In the genomic region with DNA sequence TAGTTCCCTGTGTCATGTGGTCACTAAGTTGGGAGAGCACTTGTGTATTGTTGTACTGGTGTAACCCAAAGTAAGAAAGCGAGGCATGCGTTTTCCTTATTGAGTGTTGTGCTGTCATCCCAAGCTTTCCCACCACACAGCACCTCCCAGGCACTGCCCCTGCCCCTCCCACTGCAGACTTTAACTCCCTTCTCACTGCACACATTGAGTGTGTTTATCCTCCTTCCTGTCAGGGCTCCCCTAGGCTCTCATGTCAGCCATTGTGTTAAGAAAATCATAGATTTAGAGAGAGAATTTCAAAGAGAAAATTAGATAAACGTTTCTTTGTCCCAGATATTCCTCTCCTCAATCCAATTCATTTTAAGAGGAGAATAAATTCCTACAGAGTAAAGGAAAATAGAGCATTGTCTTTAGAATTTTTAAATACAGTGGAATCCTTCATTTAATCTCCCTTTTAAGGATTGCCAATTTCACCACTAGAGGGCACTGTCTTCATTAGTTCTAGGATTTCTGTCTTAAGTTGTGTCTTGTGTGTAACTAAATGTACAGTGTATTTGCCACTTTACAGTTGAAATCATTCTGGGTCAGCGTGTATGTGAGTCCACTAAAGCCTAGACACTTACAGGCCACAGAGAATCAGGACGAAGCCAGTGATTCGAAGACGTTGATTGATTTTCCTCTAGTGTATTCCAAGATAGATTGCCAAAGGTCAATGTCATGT, we compare ENCODE assay signal across 10 mouse cellular contexts. TPM values are rescaled to one million over a fixed set of nuclear protein-coding genes. Genes with fewer than 3 reads are reported as not detected.
DNase-seq lines count a peak whose midpoint lies in the region; ATAC-seq lines count a peak whose summit lies in the region.
"Had no signal": no experiment of that assay in that cellular context is flagged by ENCODE, and none has a peak within 500 bp of the region (broad histone marks: within the 10 kb centered on the region; RNA-seq: fewer than 3 reads in every experiment).

No protein-coding gene starts in this region.

- DNase-seq in frontal cortex, postnatal 10 days (ENCODE audit: low spot score in 2 of 2): no peak
- peak; percentile 93 for DNase-seq in midbrain, embryonic 11.5 days (ENCODE audit: low spot score, missing footprints)
- DNase-seq in lung, postnatal 14 days: peak; percentile 50
- no peak for DNase-seq in urinary bladder, postnatal 36 days (ENCODE audit: low spot score in 2 of 2)
- DNase-seq in forebrain, embryonic 10.5 days (ENCODE audit: extremely low spot score, low spot score): no peak

- ATAC-seq in frontal cortex, adult (ENCODE audit: low TSS enrichment): peak; percentile 47; the same call in 1 of the 2 replicates
- no peak for ATAC-seq in midbrain, embryonic 11.5 days (ENCODE audit: low FRiP score)
- no peak for ATAC-seq in midbrain, embryonic 16.5 days
- peak; percentile 50; the same call in 1 of the 2 replicates for ATAC-seq in common myeloid progenitor, adult 5-6 weeks (replicated peaks; ENCODE audit: low read depth, poor library complexity, severe bottlenecking)

- no peak overlapping the region for H3K4me3 ChIP-seq in midbrain, embryonic 11.5 days (ENCODE audit: low read depth, low read length)
- no peak overlapping the region for H3K4me3 ChIP-seq in midbrain, embryonic 16.5 days (ENCODE audit: low read depth, low read length)
- no peak overlapping the region for H3K4me3 ChIP-seq in forebrain, embryonic 10.5 days
- H3K4me3 ChIP-seq: neural tube, embryonic 12.5 days had no signal

- H3K4me2 ChIP-seq in midbrain, embryonic 11.5 days: no peak overlapping the region
- H3K4me2 ChIP-seq in midbrain, embryonic 16.5 days (ENCODE audit: low read length): no peak overlapping the region
- H3K4me2 ChIP-seq: neural tube, embryonic 12.5 days had no signal

- no peaks in the 10 kb centered on the region for H3K36me3 ChIP-seq in midbrain, embryonic 11.5 days (ENCODE audit: control insufficient read depth, insufficient read depth, low read length)
- H3K36me3 ChIP-seq in midbrain, embryonic 16.5 days (ENCODE audit: control insufficient read depth, insufficient read depth, low read length): no peaks in the 10 kb centered on the region
- H3K36me3 ChIP-seq in forebrain, embryonic 10.5 days (replicated peaks): no peaks in the 10 kb centered on the region
- H3K36me3 ChIP-seq: neural tube, embryonic 12.5 days had no signal

- H3K4me1 ChIP-seq in midbrain, embryonic 11.5 days (ENCODE audit: control insufficient read depth, insufficient read depth, low read length): no peaks in the 10 kb centered on the region
- H3K4me1 ChIP-seq in midbrain, embryonic 16.5 days (ENCODE audit: control insufficient read depth, insufficient read depth, low read length): no peaks in the 10 kb centered on the region
- H3K4me1 ChIP-seq in forebrain, embryonic 10.5 days: no peaks in the 10 kb centered on the region
- H3K4me1 ChIP-seq: neural tube, embryonic 12.5 days had no signal

- no peak overlapping the region for H3K27ac ChIP-seq in midbrain, embryonic 11.5 days (ENCODE audit: low read depth, low read length)
- H3K27ac ChIP-seq in midbrain, embryonic 16.5 days (ENCODE audit: low read length): no peak overlapping the region
- no peak overlapping the region for H3K27ac ChIP-seq in forebrain, embryonic 10.5 days
- H3K27ac ChIP-seq: neural tube, embryonic 12.5 days had no signal

- no peaks in the 10 kb centered on the region for H3K27me3 ChIP-seq in midbrain, embryonic 11.5 days (ENCODE audit: control insufficient read depth, insufficient read depth, low read length)
- H3K27me3 ChIP-seq in midbrain, embryonic 16.5 days (ENCODE audit: control insufficient read depth, insufficient read depth, low read depth, low read length): no peaks in the 10 kb centered on the region
- H3K27me3 ChIP-seq in forebrain, embryonic 10.5 days (ENCODE audit: poor library complexity, severe bottlenecking): no peaks in the 10 kb centered on the region
- H3K27me3 ChIP-seq: neural tube, embryonic 12.5 days had no signal

- H3K9me3 ChIP-seq in midbrain, embryonic 11.5 days (ENCODE audit: control insufficient read depth, low read length): no peaks in the 10 kb centered on the region
- H3K9me3 ChIP-seq in midbrain, embryonic 16.5 days (replicated peaks; ENCODE audit: control insufficient read depth, low read length, poor library complexity, severe bottlenecking): no peaks in the 10 kb centered on the region
- H3K9me3 ChIP-seq in forebrain, embryonic 10.5 days: no peaks in the 10 kb centered on the region
- H3K9me3 ChIP-seq: neural tube, embryonic 12.5 days had no signal

- WGBS in midbrain, embryonic 11.5 days: 58% methylated on average over 7 of the region's 7 CpGs
- 56% methylated on average over 7 of the region's 7 CpGs for WGBS in midbrain, embryonic 16.5 days
- WGBS in forebrain, embryonic 10.5 days: 58% methylated on average over 7 of the region's 7 CpGs

- H3K9ac ChIP-seq in midbrain, embryonic 11.5 days (ENCODE audit: low read length): no peak overlapping the region
- H3K9ac ChIP-seq in midbrain, embryonic 16.5 days (ENCODE audit: low read depth, low read length): no peak overlapping the region
- H3K9ac ChIP-seq: neural tube, embryonic 12.5 days had no signal

RNA-seq across cellular contexts. Expression of a gene that starts 16.7 kb away (rescaled TPM):
- 4.6 and 5.4 TPM in 2 replicates for polyA plus RNA-seq in midbrain, embryonic 11.5 days (2014; fragmentation: Nextera tagmentation; extraction: Ambion mirVana)
- polyA plus RNA-seq in midbrain, embryonic 16.5 days (2015; fragmentation: Nextera tagmentation; extraction: Ambion mirVana): 4.2 and 4.9 TPM in 2 replicates
- 1.4 and 3.6 TPM in 2 replicates for total RNA-seq in common myeloid progenitor, adult 5-6 weeks (2017)
- polyA plus RNA-seq in forebrain, embryonic 10.5 days (2016; fragmentation: Nextera tagmentation; extraction: Ambion mirVana): 5.0 and 7.0 TPM in 2 replicates

RNA-seq across cellular contexts. Expression of a gene that starts 20.0 kb away (rescaled TPM):
- polyA plus RNA-seq in midbrain, embryonic 11.5 days (2014; fragmentation: Nextera tagmentation; extraction: Ambion mirVana): 0.58 and 0.78 TPM in 2 replicates
- 2.6 and 3.6 TPM in 2 replicates for polyA plus RNA-seq in midbrain, embryonic 16.5 days (2015; fragmentation: Nextera tagmentation; extraction: Ambion mirVana)
- 0.63 and 2.7 TPM in 2 replicates for total RNA-seq in common myeloid progenitor, adult 5-6 weeks (2017)
- polyA plus RNA-seq in forebrain, embryonic 10.5 days (2016; fragmentation: Nextera tagmentation; extraction: Ambion mirVana): 1.7 TPM in 2 replicates
- total RNA-seq: heart, postnatal 36 days had no signal

RNA-seq across cellular contexts. Expression of a gene that starts 26.2 kb away (rescaled TPM):
- polyA plus RNA-seq in midbrain, embryonic 11.5 days (2014; fragmentation: Nextera tagmentation; extraction: Ambion mirVana): 4.6 and 5.2 TPM in 2 replicates
- 33.5 and 34.3 TPM in 2 replicates for polyA plus RNA-seq in midbrain, embryonic 16.5 days (2015; fragmentation: Nextera tagmentation; extraction: Ambion mirVana)
- 13.0 and 13.6 TPM in 2 replicates for total RNA-seq in common myeloid progenitor, adult 5-6 weeks (2017)
- polyA plus RNA-seq in forebrain, embryonic 10.5 days (2016; fragmentation: Nextera tagmentation; extraction: Ambion mirVana): 7.7 and 11.1 TPM in 2 replicates

RNA-seq across cellular contexts. Expression of a gene that starts 40.2 kb away (rescaled TPM):
- polyA plus RNA-seq in midbrain, embryonic 11.5 days (2014; fragmentation: Nextera tagmentation; extraction: Ambion mirVana): 176 and 179 TPM in 2 replicates
- polyA plus RNA-seq in midbrain, embryonic 16.5 days (2015; fragmentation: Nextera tagmentation; extraction: Ambion mirVana): 122 and 130 TPM in 2 replicates
- total RNA-seq in common myeloid progenitor, adult 5-6 weeks (2017): 83.5 and 117 TPM in 2 replicates
- 177 and 188 TPM in 2 replicates for polyA plus RNA-seq in forebrain, embryonic 10.5 days (2016; fragmentation: Nextera tagmentation; extraction: Ambion mirVana)

Comparison
In these comparisons a context has a peak if more than half of its experiments do, and no peak if none do; other contexts are left out.
1. ATAC-seq: peak in frontal cortex, adult (single experiment) and common myeloid progenitor, adult 5-6 weeks (single experiment); none in midbrain, embryonic 11.5 days (single experiment) and midbrain, embryonic 16.5 days (single experiment).
2. DNase-seq: peak in midbrain, embryonic 11.5 days (single experiment) and lung, postnatal 14 days (single experiment); none in frontal cortex, postnatal 10 days (0 of 2), urinary bladder, postnatal 36 days (0 of 2) and forebrain, embryonic 10.5 days (single experiment).